Mouse (Mus musculus): Measurements from ENCODE around the gene Slc25a24.

DNA sequence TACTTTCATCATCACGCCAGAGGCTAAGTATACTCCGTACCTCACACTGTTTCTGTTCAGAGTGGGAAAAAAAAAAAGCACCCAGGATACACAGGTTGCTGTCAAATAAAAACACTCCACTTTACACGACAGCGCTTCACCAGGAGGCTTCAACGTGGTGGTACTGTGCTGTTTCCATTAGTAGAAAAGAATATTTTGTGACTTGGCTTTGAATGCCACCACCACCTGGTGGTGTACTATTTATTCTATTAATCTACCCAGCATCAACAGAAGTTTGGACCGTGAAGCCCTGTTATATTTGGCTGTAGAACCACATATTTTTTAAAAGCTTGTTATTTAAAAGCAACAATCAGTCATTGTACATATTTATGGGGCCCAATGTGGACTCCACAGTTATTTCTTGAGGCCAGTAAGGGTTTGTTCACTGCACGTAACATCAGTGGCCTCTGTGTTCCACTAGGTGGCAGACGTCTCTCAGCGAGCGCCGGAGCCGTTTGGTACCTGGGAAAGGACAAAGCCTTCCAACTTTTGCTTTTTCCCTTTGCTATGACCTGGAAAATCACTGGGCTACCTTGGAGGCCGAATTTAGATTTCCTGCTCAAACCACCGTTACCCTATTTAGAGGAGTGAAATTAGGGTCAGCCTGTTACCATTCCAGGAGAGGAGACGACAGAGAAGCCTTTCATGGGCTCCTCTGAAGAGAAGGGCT is 48.3 kb downstream of the Slc25a24 start:
- TF ChIP-seq CTCF (IDR thresholded peaks at IDR 0.05; ENCODE audit: control insufficient read depth, insufficient read depth, low read length), result peak; percentile 87
- no peak for TF ChIP-seq POLR2A (IDR thresholded peaks at IDR 0.05; ENCODE audit: borderline replicate concordance, control insufficient read depth, low read depth, low read length)
